Mouse (Mus musculus) G1E (cell line): ENCODE data around the gene Trip11. TPM values are rescaled to one million over a fixed set of nuclear protein-coding genes. Genes with fewer than 3 reads are reported as not detected.

Experiments
- ATAC-seq: 2 replicates; pipeline ENCODE4 v1.8.0; 2016; ENCODE audit warnings: mild to moderate bottlenecking; ENCODE audit not compliant: insufficient number of reproducible peaks, poor library complexity, low FRiP score, severe bottlenecking; ENCODE audit errors: extremely low read depth
- DNase-seq: peaks from one replicate; pipeline ENCODE4 v3.0.0; 2012; ENCODE audit warnings: low spot score
- H3K27me3 ChIP-seq: 2 replicates; pipeline ENCODE4 v1.6.1; 2012; ENCODE audit warnings: mild to moderate bottlenecking, low read length, inconsistent platforms; ENCODE audit not compliant: insufficient read depth
- H3K36me3 ChIP-seq: replicated peaks from 2 replicates; pipeline ENCODE3; 2012; ENCODE audit warnings: mild to moderate bottlenecking, inconsistent platforms
- H3K4me1 ChIP-seq: 2 replicates; pipeline ENCODE4 v1.6.1; 2012; ENCODE audit warnings: low read depth, low read length, inconsistent platforms, mixed read lengths; ENCODE audit not compliant: insufficient read depth
- H3K4me3 ChIP-seq: 2 replicates; pipeline ENCODE4 v1.5.1; 2012; ENCODE audit warnings: low read depth, mild to moderate bottlenecking, inconsistent platforms, low read length, moderate library complexity, mixed read lengths
- H3K9me3 ChIP-seq: replicated peaks from 2 replicates; pipeline ENCODE4 v1.6.1; 2012; ENCODE audit warnings: inconsistent platforms
- CTCF ChIP-seq: IDR thresholded peaks from 2 replicates; pipeline ENCODE4 v1.5.1; 2012; ENCODE audit warnings: low read depth, low read length, inconsistent platforms, mixed read lengths
- GATA1 ChIP-seq: IDR thresholded peaks from 2 replicates; pipeline ENCODE4 v1.6.1; 2012; ENCODE audit warnings: borderline replicate concordance, low read length, inconsistent platforms, mixed read lengths
- GATA2 ChIP-seq: IDR thresholded peaks from 2 replicates; pipeline ENCODE4 v1.6.1; 2012; ENCODE audit warnings: low read depth, low read length, inconsistent platforms, borderline replicate concordance
- POLR2AphosphoS5 ChIP-seq: IDR thresholded peaks from 2 replicates; pipeline ENCODE4 v1.6.1; 2012; ENCODE audit warnings: low read depth, low read length, inconsistent platforms; ENCODE audit not compliant: insufficient replicate concordance
- TAL1 ChIP-seq: conservative IDR thresholded peaks from 2 replicates; pipeline ENCODE4 v1.6.1; 2012; ENCODE audit warnings: low read depth, low read length, inconsistent platforms, mixed read lengths
- polyA plus RNA-seq: library from polyadenylated mRNA; stranded (reverse); fragments of >175 nt; gene quantifications from 2 replicates; pipeline ENCODE4 v1.2.3, GENCODE M21; 2012
- total RNA-seq, 2 experiments: library from RNA; stranded (forward) in 1 of 2; stranded (reverse) in 1 of 2; fragments of 200-1000 nt in 1 of 2; fragments of >200 nt in 1 of 2; fragmentation: Nextera tagmentation in 1 of 2; gene quantifications; 2 replicates each; pipeline ENCODE4 v1.2.3; 2014 to 2017

The Trip11 gene
- total and polyA plus RNA-seq, 3 experiments, result 3.6 to 77.1 (median 45.7) TPM

DNA sequence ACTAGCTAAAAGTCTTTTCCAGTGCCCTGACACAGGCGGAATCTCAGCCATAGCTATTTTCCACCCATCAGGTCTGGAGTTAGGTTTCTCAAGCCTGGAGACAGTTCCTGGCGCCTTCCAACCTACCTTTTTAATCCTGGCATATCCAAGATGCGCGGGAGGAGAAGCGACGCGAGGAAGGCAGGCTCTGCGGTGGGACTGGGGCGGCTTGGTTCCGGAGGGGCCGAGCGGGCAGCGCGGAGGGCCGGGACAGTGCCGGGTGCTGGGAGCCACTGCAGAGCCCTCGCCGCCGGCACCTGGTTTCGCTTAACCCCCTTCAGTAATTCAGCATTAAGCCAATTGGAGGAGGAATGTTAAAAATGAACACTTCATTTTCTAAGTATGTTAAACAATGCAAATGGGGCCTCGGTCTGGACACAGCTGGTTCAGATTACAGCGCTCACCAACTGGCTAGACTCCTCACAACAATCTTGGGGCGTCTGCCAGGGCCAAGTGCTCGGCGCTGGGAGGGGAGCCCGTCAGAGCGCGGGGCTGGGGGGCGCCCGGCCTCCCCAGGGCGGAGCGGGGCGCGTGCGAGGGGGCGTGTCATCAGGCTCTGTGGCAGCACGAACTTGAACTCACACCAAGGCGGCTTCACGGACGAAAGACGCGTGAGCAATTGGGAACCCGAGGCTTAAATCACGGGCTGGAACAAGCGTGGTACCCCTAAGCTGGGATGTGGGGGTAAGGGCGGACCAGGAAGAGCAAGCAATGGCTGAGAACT, 94.3 kb downstream of the Trip11 start, which contains the start of gene Fbln5:
Fbln5 (minus strand) TSS at position 448 of the 763 bp plus-strand sequence.
- H3K4me3 ChIP-seq, result no peak within 1 kb of the TSS
- H3K36me3 ChIP-seq, result no peaks in the 10 kb centered on the region
- H3K27me3 ChIP-seq, result peaks cover 37% of the 10 kb centered on the region
- DNase-seq (no peak), ATAC-seq (no peak)
- peaks cover 15% of the 10 kb centered on the region for H3K4me1 ChIP-seq
- H3K9me3 ChIP-seq, result no peaks in the 10 kb centered on the region
- TF ChIP-seq TAL1 (no peak), GATA1 (no peak), CTCF (no peak)

DNA sequence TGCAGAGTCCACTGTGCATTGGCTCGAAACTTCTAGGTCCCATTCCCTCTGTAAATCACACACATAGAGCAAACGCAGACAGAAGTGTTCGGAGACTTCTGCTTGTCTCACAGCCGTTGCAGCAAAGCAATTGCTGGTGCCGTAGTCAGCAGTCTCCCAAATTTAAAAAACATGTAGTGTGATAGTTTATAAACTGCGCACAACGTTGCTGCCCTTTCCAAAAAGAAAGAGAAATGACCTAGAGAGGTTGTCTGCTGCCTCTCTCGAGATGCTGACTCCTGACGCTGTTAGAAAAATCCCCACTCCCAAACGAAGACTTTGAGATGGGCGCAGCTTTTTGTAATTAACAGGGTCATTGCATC, 94.8 kb downstream of the Trip11 start:
- no peaks in the 10 kb centered on the region for H3K36me3 ChIP-seq
- H3K4me1 ChIP-seq, result peaks cover 15% of the 10 kb centered on the region
- no peak for DNase-seq
- no peak for ATAC-seq
- no peak overlapping the region for H3K4me3 ChIP-seq
- peaks cover 32% of the 10 kb centered on the region for H3K27me3 ChIP-seq
- H3K9me3 ChIP-seq, result no peaks in the 10 kb centered on the region
- TF ChIP-seq TAL1 (no peak), GATA2 (no peak), CTCF (no peak), POLR2AphosphoS5 (no peak), GATA1 (no peak)

DNA sequence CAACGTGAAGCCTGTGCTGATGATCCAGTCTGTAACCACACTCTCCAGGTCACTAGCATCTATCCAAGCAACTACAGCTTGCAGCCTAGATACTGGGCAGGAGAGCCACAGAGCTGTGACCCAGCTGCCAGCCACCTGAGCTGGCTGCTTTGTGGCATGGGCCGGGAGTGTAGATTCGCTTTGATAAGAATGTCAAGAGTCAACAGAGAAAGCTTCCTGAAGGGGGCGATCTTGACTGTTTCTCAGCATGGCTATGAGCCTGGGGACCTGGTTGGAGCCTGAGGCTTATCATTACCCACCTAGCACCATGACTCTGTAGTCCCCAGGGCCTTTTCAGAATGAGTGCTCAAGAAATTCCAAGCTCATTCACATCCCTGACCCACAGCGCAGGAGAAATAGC, 96.3 kb downstream of the Trip11 start:
- peak; percentile 22 for DNase-seq
- H3K4me1 ChIP-seq, result peaks cover 11% of the 10 kb centered on the region
- peaks cover 34% of the 10 kb centered on the region for H3K27me3 ChIP-seq
- H3K9me3 ChIP-seq, result no peaks in the 10 kb centered on the region
- ATAC-seq, result no peak
- no peaks in the 10 kb centered on the region for H3K36me3 ChIP-seq
- TF ChIP-seq GATA2 (no peak), CTCF (no peak), TAL1 (no peak), POLR2AphosphoS5 (no peak), GATA1 (no peak)
- H3K4me3 ChIP-seq, result no peak overlapping the region

DNA sequence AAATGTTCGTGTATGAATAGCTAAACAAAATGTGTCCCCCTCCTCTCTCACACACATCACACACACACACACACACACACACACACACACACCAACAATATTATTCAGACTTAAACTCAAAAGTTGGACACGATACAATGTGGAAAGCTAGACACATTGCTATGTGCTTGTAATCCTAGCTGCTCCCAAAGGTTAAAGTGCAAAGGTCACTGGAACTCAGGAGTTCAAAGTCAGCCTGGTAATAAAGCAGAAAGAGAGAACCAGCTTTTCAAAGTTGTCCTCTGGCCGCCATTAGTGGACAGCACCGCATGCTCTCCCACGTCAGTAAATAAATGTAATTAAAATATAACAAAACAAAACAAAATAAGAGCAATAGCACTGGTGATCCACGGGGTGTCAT, 97.3 kb downstream of the Trip11 start:
- no peak for ATAC-seq
- TF ChIP-seq GATA2 (no peak), CTCF (no peak), GATA1 (no peak), POLR2AphosphoS5 (no peak), TAL1 (no peak)
- Histone ChIP-seq H3K9me3 (no peaks in the 10 kb centered on the region), H3K36me3 (no peaks in the 10 kb centered on the region), H3K4me1 (peaks cover 3% of the 10 kb centered on the region), H3K27me3 (peaks cover 33% of the 10 kb centered on the region), H3K4me3 (no peak overlapping the region)
- DNase-seq, result no peak

DNA sequence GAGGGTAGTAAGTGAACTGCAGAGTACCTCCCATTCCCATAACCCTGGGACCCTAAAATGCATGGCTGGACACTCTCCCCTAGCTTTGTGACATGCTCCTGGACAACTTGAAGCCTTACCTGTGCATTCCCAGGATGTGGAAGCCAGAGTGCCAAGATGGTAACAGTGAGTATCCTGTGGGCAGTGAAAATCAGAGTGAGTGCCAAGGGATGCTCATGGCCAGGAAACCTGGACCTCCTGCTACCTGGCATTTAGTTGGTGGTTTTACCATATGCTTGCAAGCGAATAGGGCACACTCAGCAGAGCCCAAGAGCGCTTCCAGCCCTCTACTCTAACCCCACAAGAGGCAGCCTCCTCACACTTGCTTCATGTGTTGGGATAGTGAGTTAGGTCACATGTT, 98.6 kb downstream of the Trip11 start:
- H3K4me1 ChIP-seq, result peaks cover 3% of the 10 kb centered on the region
- ATAC-seq (no peak), DNase-seq (no peak)
- peaks cover 41% of the 10 kb centered on the region for H3K27me3 ChIP-seq
- H3K4me3 ChIP-seq, result no peak overlapping the region
- H3K9me3 ChIP-seq, result no peaks in the 10 kb centered on the region
- TF ChIP-seq GATA1 (no peak), GATA2 (no peak), POLR2AphosphoS5 (no peak)
- H3K36me3 ChIP-seq, result no peaks in the 10 kb centered on the region

DNA sequence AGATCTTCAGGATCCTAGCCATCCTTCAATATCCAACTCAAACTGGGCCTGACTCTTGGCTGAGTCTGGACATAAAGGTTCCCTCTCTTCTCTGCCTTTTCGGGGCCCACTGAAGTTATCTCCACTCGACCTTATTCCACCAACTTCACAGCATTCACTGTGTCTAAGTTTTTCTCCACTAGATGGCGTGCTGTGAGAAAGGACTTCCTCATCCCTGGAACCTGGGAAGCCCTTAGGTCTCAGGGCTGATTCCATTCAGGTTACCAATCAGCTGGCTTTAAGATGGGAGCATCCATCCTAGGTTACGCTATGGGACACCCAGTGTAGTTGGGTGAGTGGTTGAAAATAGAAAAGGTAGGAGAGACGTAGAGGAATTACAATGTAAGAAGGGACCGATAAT, 101.9 kb downstream of the Trip11 start:
- peak; percentile 39 for DNase-seq

DNA sequence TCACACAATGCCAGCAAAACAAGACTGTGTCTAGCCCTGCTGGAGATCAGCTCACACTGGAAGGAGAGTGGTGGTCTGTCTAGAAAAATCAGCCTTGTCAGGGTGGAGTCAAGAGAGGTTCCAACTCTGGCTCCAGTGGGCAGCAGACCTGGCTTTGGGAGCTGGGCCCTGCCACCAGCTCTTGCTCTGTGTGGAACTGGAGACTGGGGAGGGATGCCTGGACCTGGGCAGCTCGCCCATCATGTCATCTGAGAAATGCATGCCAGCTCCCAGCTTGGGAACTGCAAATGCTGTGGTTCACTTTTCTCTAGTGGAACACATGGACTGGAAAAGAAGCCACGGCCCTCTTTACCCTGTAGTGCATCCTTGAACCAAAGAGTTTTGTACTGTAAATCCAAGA, 102.6 kb downstream of the Trip11 start:
- Histone ChIP-seq H3K4me1 (no peaks in the 10 kb centered on the region), H3K4me3 (no peak overlapping the region), H3K27me3 (peaks cover 34% of the 10 kb centered on the region), H3K9me3 (no peaks in the 10 kb centered on the region), H3K36me3 (no peaks in the 10 kb centered on the region)
- DNase-seq (no peak), ATAC-seq (no peak)
- TF ChIP-seq TAL1 (no peak), CTCF (no peak), POLR2AphosphoS5 (no peak), GATA2 (no peak), GATA1 (no peak)

More for the DNA sequence above, 101.9 kb downstream of the Trip11 start:
- H3K36me3 ChIP-seq, result no peaks in the 10 kb centered on the region
- TF ChIP-seq POLR2AphosphoS5 (no peak), CTCF (0 out of 2 replicates have a peak, but pooled peaks have one; percentile 9)
- H3K4me3 ChIP-seq, result no peak overlapping the region
- no peaks in the 10 kb centered on the region for H3K9me3 ChIP-seq
- ATAC-seq, result no peak
- peaks cover 34% of the 10 kb centered on the region for H3K27me3 ChIP-seq
- no peaks in the 10 kb centered on the region for H3K4me1 ChIP-seq
